Mouse (Mus musculus) urinary bladder, postnatal 25 days (tissue): ENCODE data around the gene Eef1akmt3.
"Not testable (repeated sequence)": the region's sequence is repeated elsewhere in the genome, so short reads cannot be mapped to it uniquely, and the experiment has no call there.

ENCODE experiments used
- DNase-seq: peaks from one replicate; pipeline ENCODE4 v3.0.0; 2022; ENCODE audit warnings: low spot score

Gene Eef1akmt3

DNA sequence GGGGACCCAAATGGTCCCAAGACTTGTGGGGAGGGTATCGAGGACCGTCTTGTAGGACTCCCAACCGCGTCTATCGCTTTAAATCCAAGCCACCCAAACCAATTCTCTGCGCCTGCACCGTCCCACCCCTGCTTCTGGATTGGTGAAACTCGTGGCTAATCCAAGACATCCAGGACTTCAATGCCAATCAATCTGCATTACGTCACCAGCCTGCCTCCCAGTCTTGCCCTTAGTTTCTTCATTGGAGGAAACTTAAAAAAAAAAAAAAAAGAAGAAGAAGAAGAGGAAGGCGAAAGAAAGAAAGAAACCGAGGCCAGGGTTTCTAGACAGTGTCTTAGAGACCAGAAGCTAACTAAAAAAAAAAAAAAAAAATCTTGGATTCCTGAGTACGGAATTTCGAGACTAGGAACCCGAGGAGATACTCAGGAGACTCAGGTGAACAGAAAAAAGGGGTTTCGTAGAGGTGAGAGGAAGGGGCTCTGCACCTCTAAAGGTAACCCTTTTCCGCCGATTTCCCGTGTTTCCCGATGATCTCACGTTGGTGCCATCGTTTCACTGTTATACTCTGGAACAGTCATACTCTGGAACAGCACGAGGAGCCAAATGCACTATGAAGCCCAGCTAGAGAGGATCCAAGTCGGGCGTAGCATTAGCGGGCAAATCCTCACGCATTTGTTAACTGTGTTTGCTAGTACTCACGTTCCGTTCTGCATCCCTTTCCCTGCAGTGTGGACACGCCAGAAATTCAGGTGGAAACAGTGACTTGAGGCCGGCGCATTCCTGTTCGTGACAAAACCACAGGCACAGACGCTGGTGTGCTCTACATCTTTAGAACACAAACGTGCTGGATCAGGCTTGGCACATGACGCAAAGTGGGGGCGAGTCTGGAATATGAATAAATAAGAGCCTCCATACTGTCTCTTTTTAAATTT, 29.1 kb upstream of the Eef1akmt3 start, which contains the start of gene Tspan31:
TSS of gene Tspan31 (minus strand) at position 75 of the 932 bp plus-strand sequence.
- peak; percentile 74 for DNase-seq

DNA sequence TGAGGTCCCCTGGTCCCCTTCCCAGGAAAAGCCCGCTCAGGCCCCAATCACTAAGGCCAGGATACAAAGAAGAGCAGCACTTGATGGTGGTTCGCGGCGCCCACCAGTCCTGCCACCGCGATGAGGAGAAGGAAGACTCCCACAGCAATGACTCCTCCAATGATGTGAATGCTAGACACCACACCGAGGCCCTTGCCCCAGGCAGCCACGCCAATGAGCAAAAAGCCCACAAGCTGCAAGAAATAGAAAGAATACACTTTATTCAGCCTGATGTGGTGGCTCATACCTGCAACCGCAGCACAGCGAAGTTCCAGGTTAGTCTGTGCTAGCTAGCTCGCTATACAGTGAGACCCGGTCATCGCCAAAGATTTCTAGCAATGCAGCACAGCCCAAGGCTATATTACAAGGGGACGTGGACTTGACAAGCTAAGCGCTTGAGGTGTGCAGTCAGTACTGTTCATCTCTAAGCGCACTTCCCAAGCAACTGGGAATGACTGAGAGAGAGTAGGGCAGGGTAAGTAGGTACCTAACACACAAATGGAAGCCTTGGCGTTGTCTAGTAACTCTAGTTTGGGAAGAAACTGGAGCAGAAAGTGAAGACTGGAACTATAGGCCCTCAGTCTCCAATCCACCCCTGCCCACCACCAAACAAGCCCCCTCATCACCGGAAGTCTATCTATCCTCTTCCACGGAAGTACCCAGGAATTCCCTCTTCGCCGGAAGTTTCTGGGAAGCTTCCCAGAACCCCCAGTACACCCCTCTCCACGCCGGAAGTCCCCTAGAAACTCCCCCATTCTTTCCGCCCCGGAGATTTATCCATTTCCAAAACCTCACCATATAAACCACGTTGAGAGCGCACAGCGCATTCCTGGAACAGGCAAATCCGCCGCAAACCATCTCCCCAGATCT, 28.2 kb upstream of the Eef1akmt3 start:
- no peak for DNase-seq

GRCm38 (mm10) chr10:127068360-127069038, 27.2 kb upstream of the Eef1akmt3 start:
- no peak for DNase-seq

DNA sequence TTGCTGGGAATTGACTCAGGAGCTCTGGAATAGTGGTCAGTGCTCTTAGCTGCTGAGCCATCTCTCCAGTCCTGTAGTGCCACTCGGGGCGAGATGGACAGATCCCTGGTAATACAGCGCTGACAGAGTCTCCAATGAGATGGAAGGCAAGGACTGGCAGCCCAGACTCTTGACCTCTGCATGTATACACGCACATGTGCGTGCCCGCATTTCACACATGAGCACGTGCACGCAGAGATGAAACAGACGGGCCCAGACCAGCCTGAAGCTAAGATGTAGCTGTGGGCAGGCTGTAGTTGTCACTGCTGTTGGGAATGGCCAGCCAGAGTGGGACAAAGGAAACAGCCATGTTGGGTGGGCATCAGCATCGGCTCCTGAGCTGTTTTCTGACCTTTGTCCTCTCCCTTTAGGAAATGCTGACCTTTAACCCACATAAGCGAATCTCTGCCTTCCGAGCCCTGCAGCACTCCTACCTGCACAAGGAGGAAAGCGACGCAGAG, 25.3 kb upstream of the Eef1akmt3 start:
- DNase-seq: no peak

- no peak for DNase-seq
These were observed 24.7 kb upstream of the Eef1akmt3 start for GRCm38 (mm10) chr10:127065981-127066380.

DNA sequence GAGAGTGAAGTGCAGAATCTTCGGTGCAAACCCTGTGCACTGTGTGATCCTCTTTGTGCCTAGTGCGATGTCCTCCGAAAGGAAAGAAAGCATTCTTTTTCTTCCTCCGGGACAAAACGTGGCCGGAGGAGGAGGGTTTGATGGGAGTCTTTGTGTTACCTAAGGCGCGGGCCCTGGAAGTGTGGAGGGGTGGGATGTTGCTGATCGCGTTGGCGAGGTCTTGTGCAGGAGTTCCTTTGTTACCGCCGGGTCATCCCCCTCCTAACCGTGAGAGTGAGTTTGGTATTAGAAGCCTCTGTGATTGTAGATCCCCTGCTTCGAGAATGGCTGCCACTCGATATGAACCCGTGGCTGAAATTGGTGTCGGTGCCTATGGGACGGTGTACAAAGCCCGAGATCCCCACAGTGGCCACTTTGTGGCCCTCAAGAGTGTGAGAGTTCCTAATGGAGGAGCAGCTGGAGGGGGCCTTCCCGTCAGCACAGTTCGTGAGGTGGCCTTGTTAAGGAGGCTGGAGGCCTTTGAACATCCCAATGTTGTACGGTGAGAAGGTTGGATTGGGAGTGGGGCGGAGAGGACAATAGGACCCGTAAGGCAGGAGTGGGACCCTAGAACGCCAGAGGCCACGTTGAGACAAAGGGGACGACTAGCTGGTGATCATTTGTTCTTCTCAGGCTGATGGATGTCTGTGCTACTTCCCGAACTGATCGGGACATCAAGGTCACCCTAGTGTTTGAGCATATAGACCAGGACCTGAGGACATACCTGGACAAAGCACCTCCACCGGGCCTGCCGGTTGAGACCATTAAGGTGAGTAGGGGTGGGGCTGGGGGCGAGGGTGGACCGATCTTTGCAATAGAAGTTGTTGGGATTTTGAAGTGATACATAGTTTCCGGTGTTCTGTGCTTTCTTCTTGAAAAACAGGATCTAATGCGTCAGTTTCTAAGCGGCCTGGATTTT, 22.9 kb upstream of the Eef1akmt3 start:
- no peak for DNase-seq

DNA sequence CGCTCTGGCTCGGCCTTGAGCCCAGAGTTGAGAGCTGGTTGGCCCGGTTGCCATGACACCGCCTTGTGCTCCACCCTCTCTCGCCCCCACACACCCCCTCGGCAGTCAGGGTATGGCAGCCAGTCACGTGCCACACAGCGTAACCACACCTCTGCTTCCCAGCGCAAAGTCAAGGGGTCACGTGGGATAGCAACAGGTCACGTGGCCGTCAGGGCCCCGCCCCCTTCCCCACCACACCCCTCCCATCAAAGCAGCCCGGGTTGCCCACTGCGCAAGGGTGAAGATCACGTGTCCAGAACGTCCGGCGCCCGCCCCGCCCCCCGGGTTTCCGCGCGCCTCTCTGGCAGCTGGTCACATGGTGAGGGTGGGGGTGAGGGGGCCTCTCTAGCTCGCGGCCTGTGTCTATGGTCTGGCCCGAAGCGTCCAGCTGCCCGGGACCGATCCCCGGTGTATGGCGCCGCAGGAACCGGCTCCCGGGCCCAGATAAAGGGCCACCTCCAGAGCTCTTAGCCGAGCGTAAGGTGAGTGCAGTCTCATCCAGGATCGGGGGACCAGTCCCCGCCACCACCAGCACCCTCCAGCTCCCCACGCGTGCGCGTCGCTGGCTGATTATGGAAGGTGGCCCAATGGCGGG, 22.0 kb upstream of the Eef1akmt3 start, which contains the start of gene Cdk4:
TSS of gene Cdk4 (plus strand) at position 296 of the 634 bp plus-strand sequence.
- peak; percentile 98 for DNase-seq

DNA sequence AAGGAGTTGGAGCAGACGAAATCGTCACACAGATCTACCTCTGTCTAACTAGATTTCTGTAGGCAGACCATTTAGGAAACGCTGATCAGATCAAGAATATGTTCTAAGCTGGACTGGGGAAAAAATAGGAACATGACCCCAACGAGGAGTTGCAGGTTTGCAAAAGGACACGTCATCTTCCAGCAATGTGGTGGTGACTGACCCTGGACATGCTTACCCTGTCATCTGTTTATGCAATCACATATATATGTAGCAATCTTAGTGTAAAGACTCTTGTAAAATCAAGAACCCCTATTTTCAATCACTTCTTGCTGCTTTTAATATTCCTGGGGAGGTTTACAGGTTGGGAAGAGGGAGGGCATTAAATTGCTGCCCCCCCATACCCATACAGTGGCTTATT, 21.2 kb upstream of the Eef1akmt3 start:
- no peak for DNase-seq

DNA sequence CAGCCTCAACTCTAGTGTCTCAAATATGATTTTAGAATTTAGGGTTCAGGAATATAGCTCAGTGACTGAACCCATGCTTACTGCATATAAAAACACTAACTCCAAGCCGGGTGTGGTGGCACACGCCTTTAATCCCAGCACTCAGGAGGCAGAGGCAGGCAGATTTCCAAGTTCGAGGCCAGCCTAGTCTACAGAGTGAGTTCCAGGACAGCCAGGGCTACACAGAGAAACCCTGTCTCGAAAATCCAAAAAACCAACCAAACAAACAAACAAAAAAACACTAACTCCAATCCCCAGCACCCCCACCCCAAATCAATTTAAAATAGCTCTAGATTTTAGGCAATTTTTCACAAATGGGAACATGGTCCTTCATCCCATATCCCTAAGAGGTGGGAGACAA, 20.8 kb upstream of the Eef1akmt3 start:
- not testable (repeated sequence) for DNase-seq

DNA sequence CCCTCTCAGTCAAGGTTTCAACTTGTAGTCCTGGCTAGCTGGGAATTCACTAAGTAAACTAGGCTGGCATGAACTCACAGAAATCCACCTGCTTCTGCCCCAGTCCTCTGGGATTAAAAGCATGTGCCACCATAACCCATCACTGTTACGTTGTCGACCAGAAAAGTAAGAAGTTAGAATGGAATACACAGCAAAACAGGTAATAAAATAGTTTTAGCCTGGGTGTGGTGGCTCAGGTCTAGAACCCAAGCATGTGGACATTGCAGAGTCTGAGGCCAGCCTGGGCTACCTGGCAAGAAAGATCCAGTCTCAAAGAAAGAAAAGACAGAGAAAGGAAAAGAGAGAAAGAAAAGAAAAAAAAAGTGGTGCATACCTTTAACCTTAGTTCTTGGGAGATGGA, 20.2 kb upstream of the Eef1akmt3 start:
- no peak for DNase-seq

DNA sequence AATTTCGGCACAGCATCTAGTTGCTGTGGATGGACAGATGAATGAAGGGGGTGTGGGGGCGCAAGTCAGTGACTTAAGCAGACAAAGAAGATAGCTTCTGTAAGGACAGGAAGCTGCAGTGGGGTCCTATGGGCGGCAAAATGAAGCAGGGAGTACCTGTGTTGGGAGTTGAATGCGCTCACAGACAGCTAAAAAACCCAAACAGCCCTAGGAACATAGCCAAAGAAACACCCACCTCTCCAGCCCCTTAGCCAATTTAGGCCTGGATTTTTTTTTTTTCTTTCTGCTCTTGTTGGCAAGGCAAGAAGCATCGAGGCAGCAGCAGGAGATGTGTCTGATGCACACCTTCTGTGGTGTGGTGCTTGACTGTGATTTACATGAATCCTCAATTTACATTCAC, 19.8 kb upstream of the Eef1akmt3 start:
- no peak for DNase-seq

GRCm38 (mm10) chr10:127059968-127060916, 18.9 kb upstream of the Eef1akmt3 start, which contains the start of gene March9:
Gene March9, minus strand, starts transcription at chr10:127060184.
- DNase-seq: peak; percentile 54

- DNase-seq: no peak
These were observed 18.1 kb upstream of the Eef1akmt3 start for GRCm38 (mm10) chr10:127059174-127059967.

DNA sequence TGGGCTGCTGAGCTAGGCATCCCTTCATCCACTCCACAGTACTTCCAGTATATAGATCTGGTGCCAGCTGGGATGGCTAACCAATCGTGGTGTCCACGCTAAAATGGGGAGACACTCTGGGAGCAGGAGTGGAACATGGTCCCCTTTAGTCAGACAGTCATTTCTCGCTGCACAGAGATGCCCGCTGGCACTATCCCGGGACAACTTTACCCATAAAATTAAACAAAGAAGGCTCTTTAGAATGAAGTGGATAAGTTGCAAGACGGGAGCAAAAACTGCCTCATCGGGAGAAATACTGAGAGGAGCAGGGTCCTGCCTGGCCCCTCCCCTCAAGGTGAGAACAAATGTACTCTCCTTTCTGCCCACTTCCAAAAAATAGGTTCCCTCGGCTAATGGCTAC, 17.4 kb upstream of the Eef1akmt3 start:
- DNase-seq: no peak

GRCm38 (mm10) chr10:127058161-127058560, 16.8 kb upstream of the Eef1akmt3 start:
- DNase-seq: peak; percentile 79

- no peak for DNase-seq
These were observed 15.2 kb upstream of the Eef1akmt3 start for GRCm38 (mm10) chr10:127056490-127056889.

DNA sequence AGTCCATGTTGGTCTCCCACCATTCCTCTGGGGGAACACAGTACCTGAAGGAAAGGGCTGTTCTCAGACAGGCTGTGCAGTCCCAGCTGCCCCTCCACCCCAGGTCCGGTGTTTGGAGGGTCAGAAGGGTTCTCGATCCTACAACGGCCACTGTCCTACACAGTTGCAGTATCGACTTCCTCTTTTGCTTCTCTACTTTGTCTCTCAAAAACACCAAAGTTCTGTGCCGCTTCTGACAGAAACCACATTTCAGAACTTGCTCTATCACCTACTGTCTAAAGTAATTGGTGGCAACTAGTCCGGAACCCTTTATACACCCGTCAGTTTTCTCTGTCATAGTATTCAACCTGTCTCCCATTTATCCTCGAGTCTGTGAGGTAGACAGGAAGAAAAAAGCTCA, 14.1 kb upstream of the Eef1akmt3 start:
- DNase-seq: no peak

DNA sequence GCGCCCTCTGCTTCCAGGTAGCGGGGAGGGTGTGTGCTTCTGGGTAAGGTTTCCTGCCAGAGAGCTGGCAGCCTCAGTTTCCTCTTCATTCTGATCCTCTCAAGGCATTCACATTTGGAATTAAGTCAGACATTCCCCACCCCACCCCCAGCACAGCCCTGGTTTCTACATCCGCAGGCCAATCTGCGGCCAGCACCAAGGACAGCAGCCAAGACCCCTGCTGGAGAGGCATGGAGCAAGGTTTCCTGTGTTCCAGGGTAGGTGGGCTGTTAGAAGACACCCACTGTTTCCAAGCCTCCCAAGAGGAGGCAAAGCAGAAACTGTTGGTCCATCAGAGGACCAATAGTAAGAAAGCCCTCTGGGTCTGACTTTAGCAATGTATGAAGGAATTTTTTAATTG, 13.3 kb upstream of the Eef1akmt3 start:
- DNase-seq: no peak
